Mouse (Mus musculus) heart, postnatal 10 days (tissue): ENCODE results near the gene Olfr1066. TPM values are rescaled to one million over a fixed set of nuclear protein-coding genes. Genes with fewer than 3 reads are reported as not detected.
"Not testable (repeated sequence)": the region's sequence is repeated elsewhere in the genome, so short reads cannot be mapped to it uniquely, and the experiment has no call there.

Experiments used
- DNase-seq, 2 experiments: peaks; one replicate each; pipeline ENCODE4 v3.0.0; 2021
- intact Hi-C: fragments of 180-260 bp; cut with DNase I; formaldehyde crosslinking; loops from one replicate; pipeline ENCODE4 v1.15.1; 2025
- total RNA-seq, 2 experiments: library from RNA; stranded (reverse); gene quantifications; 2 replicates each; pipeline ENCODE4 v1.2.3; 2021

Olfr1066 gene
- not detected for total RNA-seq

DNA sequence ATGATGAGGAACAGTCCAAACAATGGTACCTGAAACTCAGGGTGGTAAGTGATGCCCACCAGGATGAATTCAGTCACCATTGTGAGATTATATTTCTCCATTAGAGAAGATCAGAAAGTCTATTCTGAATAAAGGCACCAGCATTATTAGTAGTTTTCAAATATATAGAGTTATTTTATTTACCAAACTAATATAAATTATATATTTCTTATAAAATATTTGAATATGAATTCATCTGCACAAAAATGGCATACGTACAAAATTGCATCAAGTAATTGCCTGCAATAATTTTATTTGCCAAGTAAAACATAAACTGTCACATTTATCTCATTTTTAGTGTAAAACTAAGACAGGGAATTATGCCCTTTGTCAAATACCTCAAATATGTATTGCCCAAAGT is at the start of gene Olfr1066:
Gene Olfr1066 (minus strand): TSS at position 101 of the 400 bp plus-strand sequence.
- intact Hi-C loops = no loop called here
- DNase-seq = no peak

DNA sequence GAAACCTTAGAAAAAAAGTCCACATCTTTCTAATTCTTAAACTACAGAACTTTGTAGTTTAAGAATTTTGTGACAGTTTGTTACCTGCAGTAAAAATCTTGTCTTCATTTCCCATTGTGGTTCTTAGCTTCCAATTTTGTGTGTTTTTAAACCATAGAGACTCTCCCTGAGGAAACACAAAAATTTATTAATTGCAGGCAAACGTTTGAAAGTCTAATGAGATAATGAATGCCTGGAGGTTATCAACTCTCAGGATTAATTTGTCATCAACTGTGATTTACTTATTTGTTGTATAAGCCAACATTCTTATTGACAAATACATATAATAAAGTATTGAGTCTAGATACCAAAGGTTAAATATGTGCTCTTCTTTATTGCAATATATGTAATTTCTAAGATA is 31.2 kb upstream of the Olfr1066 start, which contains the start of gene Olfr228:
Gene Olfr228 (minus strand): TSS at position 101 of the 400 bp plus-strand sequence.
- intact Hi-C loops = no loop called here
- DNase-seq = no peak

DNA sequence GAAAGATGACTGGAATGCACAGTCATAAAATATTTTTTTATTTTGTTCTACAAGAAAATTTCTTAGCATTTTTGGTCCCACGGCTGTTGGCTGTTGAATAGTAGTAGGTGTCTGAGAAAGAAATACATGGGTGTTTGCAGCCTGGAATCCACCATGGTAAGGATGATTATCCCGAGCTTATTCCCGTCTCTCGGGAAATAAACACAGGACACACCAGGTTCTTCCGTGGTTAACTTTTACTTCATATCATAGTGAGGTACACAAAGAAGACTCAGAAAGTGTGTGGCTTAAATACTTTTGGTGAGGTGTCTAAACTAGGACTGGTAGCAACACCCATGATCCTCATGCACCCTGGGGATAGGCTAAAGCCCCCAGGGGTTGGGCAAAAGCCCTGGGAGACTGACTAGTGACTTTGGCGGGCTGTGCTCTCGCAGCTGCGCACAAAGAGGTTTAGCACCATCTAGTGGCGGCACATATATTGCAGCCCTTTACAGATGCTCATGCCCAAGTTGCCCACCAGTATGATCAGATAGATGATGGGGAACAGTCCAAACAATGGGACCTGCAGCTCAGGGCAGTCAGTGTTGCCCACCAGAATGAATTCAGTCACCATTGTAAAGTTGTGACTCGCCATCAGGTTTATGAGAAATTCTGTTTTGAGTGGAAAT is 8.5 kb upstream of the Olfr1066 start:
- intact Hi-C loops = loop anchor here (1.0 to 2.0 kb wide), 2 partner anchors 738 to 1344 kb away; no protein-coding TSS in a partner anchor
- peak; percentile 42 to 51 for DNase-seq

DNA sequence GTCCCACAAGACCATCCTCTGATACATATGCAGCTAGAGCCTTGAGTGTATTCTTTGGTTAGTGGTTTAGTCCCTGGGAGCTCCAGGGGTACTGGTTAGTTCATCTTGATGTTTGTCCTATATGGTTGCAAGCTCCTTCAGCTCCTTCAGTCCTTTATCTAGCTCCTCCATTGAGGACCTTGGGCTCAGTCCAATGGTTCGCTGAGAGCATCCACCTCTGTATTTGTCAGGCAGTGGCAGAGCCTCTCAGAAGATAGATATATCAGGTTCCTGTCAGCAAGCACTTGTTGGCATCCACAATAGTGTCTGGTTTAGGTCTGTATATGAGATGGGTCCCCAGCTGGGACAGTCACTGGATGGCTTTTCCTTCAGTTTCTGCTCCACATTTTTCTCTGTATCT is 4.4 kb upstream of the Olfr1066 start:
- intact Hi-C loops = no loop called here
- DNase-seq = no peak

DNA sequence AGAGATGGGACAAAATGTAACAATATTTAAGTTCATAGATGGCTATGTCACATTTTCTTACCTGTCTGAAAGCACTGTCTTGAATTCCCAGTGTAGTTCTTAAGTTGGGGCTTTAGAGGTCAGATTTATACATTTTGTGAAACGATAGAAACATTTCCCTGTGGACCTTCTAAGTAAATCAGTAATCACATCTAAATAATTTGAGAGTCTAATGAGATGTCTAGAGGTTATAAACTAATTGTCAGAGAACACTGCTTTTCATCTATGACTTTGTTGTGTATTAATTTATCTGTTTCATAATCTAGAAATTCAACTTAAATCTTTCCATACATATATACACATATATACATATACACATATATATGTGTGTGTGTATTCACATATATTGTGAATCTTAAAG is 5.6 kb downstream of the Olfr1066 start, which contains the start of gene Olfr1065:
Gene Olfr1065 (minus strand): TSS at position 101 of the 400 bp plus-strand sequence.
- intact Hi-C loops, DNase-seq: not testable (repeated sequence)

DNA sequence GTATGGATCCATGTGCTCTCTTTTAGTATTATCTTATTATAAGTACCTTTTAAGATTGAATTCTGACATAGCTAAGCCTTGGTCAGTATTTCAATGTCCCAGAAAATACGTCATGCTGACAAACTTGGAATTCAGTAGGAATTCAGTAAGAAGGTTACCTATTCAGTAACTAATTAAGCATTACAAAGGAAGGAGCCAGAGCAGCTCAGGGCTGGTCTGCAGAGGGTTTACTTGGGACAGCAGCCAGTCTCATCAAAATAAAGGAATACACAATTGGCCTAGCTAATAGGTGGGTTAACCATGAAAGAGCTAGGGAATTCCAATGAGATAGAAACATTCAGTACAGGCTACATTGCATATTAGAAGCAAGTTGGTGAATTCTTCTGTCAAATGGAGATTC is 14.0 kb downstream of the Olfr1066 start:
- intact Hi-C loops, DNase-seq: not testable (repeated sequence)

DNA sequence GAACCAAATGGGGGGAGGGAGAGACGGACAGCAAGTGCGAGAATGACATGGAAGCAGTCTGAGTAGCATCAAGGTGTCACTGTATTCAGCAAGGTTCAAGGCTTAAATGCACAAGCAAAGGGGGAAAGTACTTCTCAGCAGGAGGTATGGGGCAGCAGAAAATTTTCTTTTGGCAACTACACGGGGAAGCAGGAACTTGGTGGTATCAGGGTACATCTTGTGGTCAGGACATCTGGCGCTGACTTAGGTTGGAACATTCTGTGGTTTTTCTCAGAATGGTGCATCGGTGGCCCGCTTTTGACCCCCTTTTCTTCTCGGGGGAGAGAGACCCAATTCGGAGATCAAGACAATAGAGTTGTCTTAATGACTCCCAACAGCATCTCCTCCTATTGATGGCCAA is 27.6 kb downstream of the Olfr1066 start:
- DNase-seq, intact Hi-C loops: not testable (repeated sequence)

DNA sequence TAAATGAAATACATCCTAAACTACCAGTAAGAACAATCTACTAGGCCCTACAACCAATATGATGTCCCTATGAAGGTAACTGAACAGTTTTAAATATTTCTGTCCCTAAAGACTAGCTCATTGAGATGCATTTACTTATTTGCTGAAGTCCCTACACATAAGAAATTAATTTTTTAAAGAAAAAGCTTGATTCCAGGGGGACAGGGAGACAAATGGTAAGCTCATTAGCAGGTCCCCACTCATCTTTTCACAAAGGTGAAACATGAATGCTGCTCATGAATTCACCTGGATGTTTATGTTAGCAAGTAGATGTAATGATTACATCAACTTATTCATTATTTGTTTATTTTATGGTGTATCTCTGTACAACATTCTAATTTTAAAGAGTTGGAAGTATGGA is 29.4 kb downstream of the Olfr1066 start, which contains the start of gene Olfr1062:
Gene Olfr1062 (minus strand): TSS at position 101 of the 400 bp plus-strand sequence.
- intact Hi-C loops, DNase-seq: not testable (repeated sequence)

DNA sequence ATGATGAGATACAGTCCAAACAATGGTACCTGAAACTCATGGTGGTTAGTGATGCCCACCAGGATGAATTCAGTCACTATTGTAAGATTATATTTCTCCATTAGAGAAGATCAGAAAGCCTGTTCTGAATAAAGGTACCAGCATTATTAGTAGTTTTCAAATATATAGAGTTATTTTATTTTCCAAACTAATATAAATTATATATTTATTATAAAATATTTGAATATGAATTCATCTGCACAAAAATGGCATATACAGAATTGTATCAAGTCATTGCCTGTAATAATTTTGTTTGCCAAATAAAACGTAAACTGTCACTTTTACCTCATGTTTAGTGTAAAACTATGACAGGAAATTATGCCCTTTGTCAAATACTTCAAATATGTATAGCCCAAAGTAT is 42.1 kb downstream of the Olfr1066 start, which contains the start of gene Olfr1061:
Gene Olfr1061 (minus strand): TSS at position 101 of the 400 bp plus-strand sequence.
- intact Hi-C loops = no loop called here

More for the DNA sequence above, 42.1 kb downstream of the Olfr1066 start, which contains the start of gene Olfr1061:
- DNase-seq = no peak

Other genes with a start within 250 kb of the Olfr1066 start
- gene Olfr1046, start 237.0 kb downstream of the Olfr1066 start, total RNA-seq = not detected
- not detected for gene Olfr1047, start 224.9 kb downstream of the Olfr1066 start, total RNA-seq
- not detected for gene Olfr1048, start 216.0 kb downstream of the Olfr1066 start, total RNA-seq
- not detected for gene Olfr1049, start 197.9 kb downstream of the Olfr1066 start, total RNA-seq
- not detected for gene Olfr1051, start 177.2 kb downstream of the Olfr1066 start, total RNA-seq
- gene Olfr1052, start 163.8 kb downstream of the Olfr1066 start, total RNA-seq = not detected
- gene Olfr1053, start 141.0 kb downstream of the Olfr1066 start, total RNA-seq = not detected
- not detected for gene Olfr1054, start 120.8 kb downstream of the Olfr1066 start, total RNA-seq
- gene Olfr1055, start 106.0 kb downstream of the Olfr1066 start, total RNA-seq = not detected
- not detected for gene Olfr1056, start 93.8 kb downstream of the Olfr1066 start, total RNA-seq
- gene Olfr1057, start 77.9 kb downstream of the Olfr1066 start, total RNA-seq = not detected
- not detected for gene Olfr1058, start 67.7 kb downstream of the Olfr1066 start, total RNA-seq
- not detected for gene Olfr1061, start 42.2 kb downstream of the Olfr1066 start, total RNA-seq
- not detected for gene Olfr1062, start 29.5 kb downstream of the Olfr1066 start, total RNA-seq
- gene Olfr1065, start 5.7 kb downstream of the Olfr1066 start, total RNA-seq = not detected
- gene Olfr228, start 31.1 kb upstream of the Olfr1066 start, total RNA-seq = not detected
- not detected for gene Olfr1076, start 52.2 kb upstream of the Olfr1066 start, total RNA-seq
- not detected for gene Olfr1079, start 86.2 kb upstream of the Olfr1066 start, total RNA-seq
- gene Olfr1080, start 102.0 kb upstream of the Olfr1066 start, total RNA-seq = not detected
- not detected for gene Olfr1082, start 142.7 kb upstream of the Olfr1066 start, total RNA-seq
- gene Olfr1084, start 183.5 kb upstream of the Olfr1066 start, total RNA-seq = not detected
- gene Olfr1085, start 205.8 kb upstream of the Olfr1066 start, total RNA-seq = not detected
- not detected for gene Olfr1086, start 223.8 kb upstream of the Olfr1066 start, total RNA-seq
- gene Olfr1087, start 242.1 kb upstream of the Olfr1066 start, total RNA-seq = not detected